Mouse (Mus musculus): ENCODE measurements around the gene Meltf. TPM values are rescaled to one million over a fixed set of nuclear protein-coding genes. Genes with fewer than 3 reads are reported as not detected.

The Meltf gene
- not detected for total RNA-seq (2023)

GRCm38 (mm10) chr16:31878573-31879257 lies at the start of gene Meltf:
TSS of gene Meltf (plus strand) at chr16:31878810.

DNA sequence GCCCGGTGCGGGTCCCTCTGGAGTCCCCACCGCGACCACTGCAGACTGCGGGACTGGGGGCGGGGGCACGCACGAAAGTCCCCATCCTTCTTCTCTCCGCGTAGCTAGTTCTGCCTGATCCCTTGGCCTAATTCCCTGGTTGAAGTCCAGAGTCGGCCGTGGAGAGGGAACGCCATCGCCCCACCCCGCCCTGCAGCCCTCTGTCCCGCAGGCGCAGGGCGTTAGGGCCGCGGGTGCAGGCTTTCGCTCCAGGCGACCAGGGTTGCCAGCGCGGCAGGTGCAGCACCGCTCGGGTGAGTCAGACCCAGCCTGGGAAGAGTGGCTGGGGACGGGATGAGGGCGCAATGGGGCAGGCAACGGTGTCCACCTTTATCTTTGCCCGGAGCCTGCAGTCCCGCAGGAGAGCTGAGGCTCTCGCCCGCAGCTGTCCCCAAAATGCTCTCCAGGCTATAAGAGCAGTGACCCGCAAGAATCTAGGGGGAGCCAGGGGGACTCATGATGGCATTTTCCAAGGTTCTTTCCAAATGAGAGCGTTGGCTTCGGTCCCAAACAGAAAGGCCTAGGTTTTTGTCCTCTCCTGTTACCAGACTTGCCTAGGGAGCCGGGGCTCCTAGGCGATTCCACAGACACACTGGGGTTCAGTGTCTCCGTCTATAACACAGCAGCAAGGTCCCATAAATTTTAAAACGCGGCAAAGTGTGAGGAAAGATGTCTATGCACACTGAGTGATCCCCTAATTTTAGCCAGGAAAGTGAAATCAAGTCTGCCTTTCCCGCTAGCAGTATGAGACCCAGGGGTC lies 55.3 kb downstream of the Meltf start, which contains the start of gene Pigz:
Gene Pigz (plus strand): TSS at position 101 of the 799 bp plus-strand sequence.

DNA sequence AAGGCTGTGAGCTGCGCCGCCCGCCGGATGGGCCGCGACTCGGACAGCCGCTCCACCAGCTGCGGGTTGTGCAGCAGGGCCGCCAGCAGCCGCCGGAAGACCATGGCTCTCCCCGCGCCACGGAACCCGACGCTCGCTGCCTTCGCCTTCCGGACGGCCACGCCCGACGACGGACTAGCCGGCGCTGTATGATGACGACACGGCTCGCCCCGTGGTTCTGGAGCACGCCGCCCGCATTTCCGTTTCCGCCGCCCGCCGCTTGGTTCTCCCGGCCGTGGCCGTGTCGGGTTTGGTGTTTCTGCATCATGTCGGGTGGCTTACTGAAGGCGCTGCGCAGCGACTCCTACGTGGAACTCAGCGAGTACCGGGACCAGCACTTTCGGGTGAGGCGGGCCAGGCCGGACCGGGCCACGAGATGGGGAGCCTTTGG lies 69.8 kb downstream of the Meltf start, which contains the start of the genes 0610012G03Rik and Ncbp2:
Gene 0610012G03Rik (minus strand): TSS at position 150 of the 430 bp plus-strand sequence.
Gene Ncbp2 (plus strand): TSS at position 169 of the 430 bp plus-strand sequence.

Other genes starting within 250 kb of the Meltf start
- 10 to 100 TPM; 85.2 to 85.8 TPM for gene Dlg1, start 215.4 kb upstream of the Meltf start, total RNA-seq (2023)
- gene Pigz, start 55.0 kb downstream of the Meltf start, total RNA-seq (2023), result not detected
- gene 0610012G03Rik, start 69.7 kb downstream of the Meltf start, total RNA-seq (2023), result 10 to 100 TPM; 17.0 to 17.2 TPM
- gene Ncbp2, start 69.7 kb downstream of the Meltf start, total RNA-seq (2023), result 10 to 100 TPM; 24.4 to 24.9 TPM
- gene Senp5, start 124.5 kb downstream of the Meltf start, total RNA-seq (2023), result 10 to 100 TPM; 34.3 to 35.6 TPM
- gene Pak2, start 200.5 kb downstream of the Meltf start, total RNA-seq (2023), result 10 to 100 TPM; 82.6 to 86.3 TPM
- gene Pigx, start 220.9 kb downstream of the Meltf start, total RNA-seq (2023), result 10 to 100 TPM; 35.3 to 38.7 TPM
- gene Cep19, start 221.0 kb downstream of the Meltf start, total RNA-seq (2023), result 1 to 10 TPM; 4.8 to 7.1 TPM